Mouse (Mus musculus): ENCODE measurements around the gene Ttc16. TPM values are rescaled to one million over a fixed set of nuclear protein-coding genes. Genes with fewer than 3 reads are reported as not detected.

Gene Ttc16
- polyA plus RNA-seq, 1 experiment from 2014 or later = 0.34 TPM

DNA sequence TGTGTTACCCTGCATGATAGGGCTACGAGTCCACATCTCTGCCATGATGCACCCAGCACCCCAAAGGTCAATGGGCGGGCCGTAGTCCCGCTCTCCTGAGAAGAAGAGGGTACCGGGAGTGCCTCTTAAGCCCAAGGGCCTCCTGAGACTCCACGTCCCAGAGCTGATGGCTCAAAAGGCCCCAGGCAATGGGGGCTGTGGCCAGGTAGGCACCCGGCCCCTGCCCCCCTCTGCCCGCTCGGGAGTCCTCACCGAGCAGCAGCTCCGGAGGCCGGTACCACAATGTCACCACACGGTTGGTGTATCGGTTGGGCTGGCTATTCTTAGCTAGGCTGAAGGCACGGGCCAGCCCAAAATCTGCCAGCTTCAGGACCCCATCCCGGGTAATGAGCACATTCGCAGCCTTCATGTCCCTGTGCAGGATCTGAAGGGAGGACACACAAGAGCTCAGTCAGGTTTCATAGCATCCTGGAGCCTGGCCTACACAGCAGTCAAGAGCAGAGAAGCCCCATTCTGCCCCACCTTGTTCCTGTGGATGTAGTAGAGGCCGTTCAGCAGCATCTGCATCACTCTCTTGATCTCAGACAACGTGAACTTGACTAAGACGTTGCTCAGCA is 65.8 kb downstream of the Ttc16 start:
- WGBS = 91% methylated on average over 20 of the region's 20 CpGs
- peaks cover 24% of the 10 kb centered on the region for H3K36me3 ChIP-seq (ENCODE audit: control insufficient read depth, insufficient read depth, low read length)

DNA sequence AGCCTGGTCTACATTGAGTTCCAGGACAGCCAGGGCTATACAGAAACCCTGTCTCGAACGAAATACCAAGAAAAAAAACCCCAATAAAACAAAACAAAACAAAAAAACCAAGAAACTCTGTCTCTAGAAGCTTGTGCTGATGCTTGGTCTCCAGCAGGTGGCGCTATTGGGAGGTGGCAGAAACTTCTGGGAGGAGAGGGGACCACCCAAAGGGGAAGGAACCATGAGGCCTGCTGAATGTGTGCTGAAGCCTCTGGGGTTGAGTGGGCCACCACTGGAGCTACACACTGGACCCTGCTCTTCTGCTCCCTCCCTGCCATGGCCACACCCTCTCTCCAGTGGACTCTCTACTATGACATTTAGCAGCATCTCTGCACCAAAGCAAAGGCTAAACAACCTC is 66.8 kb downstream of the Ttc16 start:
- peaks cover 16% of the 10 kb centered on the region for H3K4me1 ChIP-seq (ENCODE audit: control insufficient read depth, insufficient read depth, low read length)
- H3K27ac ChIP-seq (ENCODE audit: low read length) = no peak overlapping the region
- no peak overlapping the region for H3K9ac ChIP-seq (ENCODE audit: low read depth, low read length)
- no peaks in the 10 kb centered on the region for H3K9me3 ChIP-seq (ENCODE audit: control insufficient read depth, low read length)
- no peak overlapping the region for H3K4me2 ChIP-seq (ENCODE audit: low read depth, low read length)
- no peak overlapping the region for H3K4me3 ChIP-seq (ENCODE audit: low read length)
- H3K36me3 ChIP-seq (ENCODE audit: control insufficient read depth, insufficient read depth, low read length) = peaks cover 28% of the 10 kb centered on the region
- H3K27me3 ChIP-seq (replicated peaks; ENCODE audit: control insufficient read depth, insufficient read depth, low read length) = no peaks in the 10 kb centered on the region
- no peak for ATAC-seq
- 39% methylated on average over 3 of the region's 3 CpGs for WGBS

More for the DNA sequence above, 65.8 kb downstream of the Ttc16 start:
- Histone ChIP-seq H3K9me3 (ENCODE audit: control insufficient read depth, low read length) (no peaks in the 10 kb centered on the region), H3K4me3 (ENCODE audit: low read length) (no peak overlapping the region), H3K4me2 (ENCODE audit: low read depth, low read length) (no peak overlapping the region), H3K4me1 (ENCODE audit: control insufficient read depth, insufficient read depth, low read length) (peaks cover 19% of the 10 kb centered on the region), H3K27ac (ENCODE audit: low read length) (no peak overlapping the region), H3K9ac (ENCODE audit: low read depth, low read length) (no peak overlapping the region), H3K27me3 (replicated peaks; ENCODE audit: control insufficient read depth, insufficient read depth, low read length) (no peaks in the 10 kb centered on the region)
- ATAC-seq = no peak

MicroRNA genes within 50 kb of the gene (microRNA counts, 519-probe panel; counts per million panel counts)
- 1,434 counts per million, percentile 11 among the panel's probes with 10 or more counts for microRNA mmu-miR-2861

Small RNAs within 50 kb of the gene (microRNA-seq; reads per million reads assigned to microRNA genes)
- gene Mir2861 (not detected), gene Mir3960 (not detected)

Other genes starting within 250 kb of the Ttc16 start
- gene Fam102a, start 240.3 kb downstream of the Ttc16 start, polyA plus RNA-seq (2015; fragmentation: Nextera tagmentation; extraction: Ambion mirVana) = 7.6 and 9.4 TPM in 2 replicates
- 123 and 128 TPM in 2 replicates for gene Dpm2, start 204.8 kb downstream of the Ttc16 start, polyA plus RNA-seq (2015; fragmentation: Nextera tagmentation; extraction: Ambion mirVana)
- gene Pip5kl1, start 200.8 kb downstream of the Ttc16 start, polyA plus RNA-seq (2015; fragmentation: Nextera tagmentation; extraction: Ambion mirVana) = 0.33 and 0.34 TPM in 2 replicates
- gene 9430097D07Rik, start 199.9 kb downstream of the Ttc16 start, polyA plus RNA-seq (2015; fragmentation: Nextera tagmentation; extraction: Ambion mirVana) = not detected in 2 replicates
- gene St6galnac4, start 188.5 kb downstream of the Ttc16 start, polyA plus RNA-seq (2015; fragmentation: Nextera tagmentation; extraction: Ambion mirVana) = 14.7 and 16.5 TPM in 2 replicates
- gene St6galnac6, start 175.9 kb downstream of the Ttc16 start, polyA plus RNA-seq (2015; fragmentation: Nextera tagmentation; extraction: Ambion mirVana) = 12.3 and 15.2 TPM in 2 replicates
- gene Ak1, start 153.9 kb downstream of the Ttc16 start, polyA plus RNA-seq (2015; fragmentation: Nextera tagmentation; extraction: Ambion mirVana) = 15.3 and 18.6 TPM in 2 replicates
- gene Eng, start 129.0 kb downstream of the Ttc16 start, polyA plus RNA-seq (2015; fragmentation: Nextera tagmentation; extraction: Ambion mirVana) = 66.8 and 70.3 TPM in 2 replicates
- 29.8 and 32.0 TPM in 2 replicates for gene Fpgs, start 71.5 kb downstream of the Ttc16 start, polyA plus RNA-seq (2015; fragmentation: Nextera tagmentation; extraction: Ambion mirVana)
- gene Cdk9, start 62.6 kb downstream of the Ttc16 start, polyA plus RNA-seq (2015; fragmentation: Nextera tagmentation; extraction: Ambion mirVana) = 83.4 and 86.0 TPM in 2 replicates
- 26.1 and 26.5 TPM in 2 replicates for gene Sh2d3c, start 54.6 kb downstream of the Ttc16 start, polyA plus RNA-seq (2015; fragmentation: Nextera tagmentation; extraction: Ambion mirVana)
- 0.26 TPM in 1 of 2 replicates, not detected in the other for gene 6330409D20Rik, start 34.6 kb downstream of the Ttc16 start, polyA plus RNA-seq (2015; fragmentation: Nextera tagmentation; extraction: Ambion mirVana)
- gene Tor2a, start 18.4 kb downstream of the Ttc16 start, polyA plus RNA-seq (2015; fragmentation: Nextera tagmentation; extraction: Ambion mirVana) = 73.1 and 74.0 TPM in 2 replicates
- 5.4 and 6.3 TPM in 2 replicates for gene Ptrh1, start 153 bp upstream of the Ttc16 start, polyA plus RNA-seq (2015; fragmentation: Nextera tagmentation; extraction: Ambion mirVana)
- gene Cfap157, start 8.8 kb upstream of the Ttc16 start, polyA plus RNA-seq (2015; fragmentation: Nextera tagmentation; extraction: Ambion mirVana) = 0.58 and 1.2 TPM in 2 replicates
- 18.1 TPM in 2 replicates for gene Stxbp1, start 71.6 kb upstream of the Ttc16 start, polyA plus RNA-seq (2015; fragmentation: Nextera tagmentation; extraction: Ambion mirVana)
- gene Fam129b, start 100.5 kb upstream of the Ttc16 start, polyA plus RNA-seq (2015; fragmentation: Nextera tagmentation; extraction: Ambion mirVana) = 35.4 and 37.8 TPM in 2 replicates
- gene Rpl12, start 185.9 kb upstream of the Ttc16 start, polyA plus RNA-seq (2015; fragmentation: Nextera tagmentation; extraction: Ambion mirVana) = 141 and 162 TPM in 2 replicates
- gene Lrsam1, start 186.0 kb upstream of the Ttc16 start, polyA plus RNA-seq (2015; fragmentation: Nextera tagmentation; extraction: Ambion mirVana) = 6.8 and 7.8 TPM in 2 replicates
- 21.5 and 26.6 TPM in 2 replicates for gene Slc2a8, start 206.4 kb upstream of the Ttc16 start, polyA plus RNA-seq (2015; fragmentation: Nextera tagmentation; extraction: Ambion mirVana)